Mouse (Mus musculus) bone marrow macrophage, adult 2 months (primary cell): ENCODE measurements around the gene Tead4. TPM values are rescaled to one million over a fixed set of nuclear protein-coding genes. Genes with fewer than 3 reads are reported as not detected.

Experiments
- H3K27ac ChIP-seq: 2 replicates; pipeline ENCODE4 v1.5.1; 2012; ENCODE audit warnings: low read depth, low read length; ENCODE audit not compliant: insufficient read depth
- H3K4me1 ChIP-seq: 2 replicates; pipeline ENCODE4 v1.6.1; 2012; ENCODE audit warnings: low read length; ENCODE audit not compliant: control insufficient read depth, insufficient read depth
- H3K4me3 ChIP-seq: 2 replicates; pipeline ENCODE4 v1.5.1; 2012; ENCODE audit warnings: mild to moderate bottlenecking, low read length, moderate library complexity; ENCODE audit not compliant: insufficient read depth
- CTCF ChIP-seq: IDR thresholded peaks from 2 replicates; pipeline ENCODE4 v1.5.1; 2012; ENCODE audit warnings: low read depth, mild to moderate bottlenecking, low read length, moderate library complexity
- POLR2A ChIP-seq: IDR thresholded peaks from 2 replicates; pipeline ENCODE4 v1.6.1; 2012; ENCODE audit warnings: mild to moderate bottlenecking, low read depth, low read length, borderline replicate concordance
- polyA plus RNA-seq: library from polyadenylated mRNA; stranded (reverse); fragments of >200 nt; gene quantifications from 2 replicates; pipeline ENCODE4 v1.2.4, GENCODE M21; 2012; ENCODE audit not compliant: missing spikeins, insufficient read depth, insufficient read length

Tead4 gene
- polyA plus RNA-seq, 1 experiment, result not detected

GRCm38 (mm10) chr6:128295876-128296749, 4.5 kb downstream of the Tead4 start:
- H3K27ac ChIP-seq, result no peak overlapping the region
- TF ChIP-seq CTCF (no peak), POLR2A (no peak)
- no peaks in the 10 kb centered on the region for H3K4me1 ChIP-seq
- no peak overlapping the region for H3K4me3 ChIP-seq

DNA sequence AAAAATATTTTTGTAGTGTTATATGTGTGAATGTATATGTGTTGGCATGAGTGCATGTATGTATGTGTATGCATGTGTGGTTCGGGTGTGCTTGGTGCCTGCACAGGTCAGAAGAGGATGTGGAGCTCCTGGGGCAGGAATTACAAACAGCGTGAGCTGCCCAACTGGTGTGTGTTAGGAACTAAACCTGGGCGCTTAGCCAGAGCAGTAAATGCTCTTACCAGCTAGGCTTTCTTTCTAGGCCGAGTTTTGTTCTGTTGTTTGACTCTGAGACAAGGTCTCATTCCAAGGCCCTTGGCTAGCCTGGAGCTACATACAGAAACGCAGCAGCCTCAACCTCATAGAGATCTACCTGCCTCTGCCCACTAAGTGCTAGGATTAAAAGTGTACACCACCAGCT, 9.3 kb downstream of the Tead4 start:
- Histone ChIP-seq H3K4me1 (no peaks in the 10 kb centered on the region), H3K4me3 (no peak overlapping the region), H3K27ac (no peak overlapping the region)
- no peak for TF ChIP-seq CTCF
- no peak for TF ChIP-seq POLR2A

GRCm38 (mm10) chr6:128288681-128289080, 11.9 kb downstream of the Tead4 start:
- Histone ChIP-seq H3K27ac (no peak overlapping the region), H3K4me3 (no peak overlapping the region), H3K4me1 (no peaks in the 10 kb centered on the region)
- TF ChIP-seq POLR2A (no peak), CTCF (no peak)

DNA sequence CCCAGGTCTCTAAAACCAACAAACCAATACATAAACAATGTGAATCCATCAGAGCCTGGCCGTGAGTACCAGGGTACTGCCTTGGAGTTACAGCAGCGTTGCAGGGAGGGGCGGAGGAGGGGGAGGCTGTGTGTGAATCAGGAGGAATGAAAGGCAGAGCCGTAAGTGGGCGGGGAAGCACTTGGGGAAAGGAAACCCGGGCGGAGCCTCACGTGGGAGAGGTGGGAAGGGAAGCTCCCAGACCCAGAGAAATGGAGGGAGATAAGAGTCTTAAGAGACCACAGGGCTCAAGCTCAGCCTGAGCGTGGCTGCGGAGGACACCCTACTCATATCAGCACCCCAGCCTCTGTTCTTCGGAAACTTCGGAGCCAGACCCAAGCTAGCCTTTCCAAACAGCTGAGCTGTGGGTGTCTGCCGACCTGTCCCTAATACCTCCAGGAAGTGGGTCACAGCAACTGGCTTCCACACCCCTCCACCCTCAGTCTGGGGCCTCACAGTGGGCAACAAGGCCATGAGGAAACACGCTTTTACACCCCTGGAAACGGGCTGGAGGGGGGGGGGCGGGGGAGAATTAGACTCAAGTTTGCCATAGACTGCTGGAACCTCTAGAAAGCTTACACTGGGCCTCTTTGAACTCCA, 14.7 kb downstream of the Tead4 start:
- TF ChIP-seq POLR2A (no peak), CTCF (no peak)
- Histone ChIP-seq H3K4me3 (peak overlapping the region; percentile 15), H3K4me1 (no peaks in the 10 kb centered on the region), H3K27ac (no peak overlapping the region)

GRCm38 (mm10) chr6:128282126-128282525, 18.5 kb downstream of the Tead4 start:
- no peak overlapping the region for H3K4me3 ChIP-seq
- no peaks in the 10 kb centered on the region for H3K4me1 ChIP-seq
- H3K27ac ChIP-seq, result no peak overlapping the region
- TF ChIP-seq CTCF, result no peak
- TF ChIP-seq POLR2A, result no peak

- Histone ChIP-seq H3K4me3 (no peak overlapping the region), H3K27ac (no peak overlapping the region), H3K4me1 (no peaks in the 10 kb centered on the region)
- TF ChIP-seq CTCF, result no peak
- TF ChIP-seq POLR2A, result no peak
These were observed 20.0 kb downstream of the Tead4 start for GRCm38 (mm10) chr6:128280472-128281145.

DNA sequence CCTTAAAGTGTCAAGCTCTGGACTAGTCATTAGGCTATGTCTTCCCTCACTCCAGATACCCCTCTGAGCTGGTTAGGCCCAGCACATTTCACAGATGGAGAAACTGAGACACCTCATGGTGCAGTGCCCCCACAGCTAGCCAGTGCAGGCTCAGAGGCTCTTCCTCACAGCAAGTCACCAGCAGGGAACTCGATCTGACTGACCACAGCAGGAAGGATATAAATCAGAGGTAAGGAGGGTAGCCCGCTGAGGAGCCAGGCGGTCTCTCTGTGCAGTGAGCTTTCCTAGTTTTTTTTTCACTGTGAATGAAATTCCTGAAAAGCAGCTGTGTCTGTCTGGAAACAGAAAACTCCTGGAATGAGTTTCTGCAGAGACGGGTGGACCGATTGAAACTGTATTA, 21.0 kb downstream of the Tead4 start:
- Histone ChIP-seq H3K4me3 (no peak overlapping the region), H3K27ac (no peak overlapping the region), H3K4me1 (no peaks in the 10 kb centered on the region)
- TF ChIP-seq CTCF, result no peak

DNA sequence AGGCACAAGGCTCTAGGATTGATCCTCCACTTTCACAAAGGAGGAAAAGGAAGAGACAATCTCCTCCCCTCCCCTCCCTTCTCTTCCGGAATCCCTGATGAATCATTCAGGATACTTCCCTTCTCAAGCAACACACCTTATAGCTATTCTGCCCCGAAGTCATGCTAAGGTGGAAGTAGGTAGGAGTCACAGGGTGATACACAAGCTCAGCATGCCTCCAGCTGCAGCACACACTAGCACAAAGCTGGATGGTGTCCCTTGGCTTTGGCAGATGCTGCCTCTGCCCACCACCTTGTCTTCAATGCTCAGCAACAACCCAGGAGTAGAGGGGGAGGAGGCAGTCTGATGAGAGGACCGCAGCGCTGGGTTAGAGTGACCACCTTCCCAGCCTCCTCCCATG, 21.5 kb downstream of the Tead4 start:
- Histone ChIP-seq H3K4me1 (no peaks in the 10 kb centered on the region), H3K27ac (no peak overlapping the region), H3K4me3 (no peak overlapping the region)
- TF ChIP-seq POLR2A, result no peak
- TF ChIP-seq CTCF, result no peak

GRCm38 (mm10) chr6:128277132-128278085, 23.2 kb downstream of the Tead4 start:
- TF ChIP-seq POLR2A (no peak), CTCF (no peak)
- H3K4me1 ChIP-seq, result no peaks in the 10 kb centered on the region
- H3K27ac ChIP-seq, result no peak overlapping the region
- H3K4me3 ChIP-seq, result no peak overlapping the region
